Mouse (Mus musculus) hindbrain, embryonic 14.5 days (tissue): ENCODE results near the gene Gpr1. TPM values are rescaled to one million over a fixed set of nuclear protein-coding genes. Genes with fewer than 3 reads are reported as not detected.

Experiments
- ATAC-seq: fragments of 200-750 bp; cut with Nextera tagmentation; 2 replicates; pipeline ENCODE4 v1.8.0; 2017; ENCODE audit warnings: moderate number of reproducible peaks, mild to moderate bottlenecking, moderate TSS enrichment, moderate library complexity; ENCODE audit not compliant: low FRiP score
- DNase-seq: peaks from one replicate; pipeline ENCODE4 v3.0.0-alpha.2; 2015; ENCODE audit warnings: low spot score
- H3K27ac ChIP-seq: fragments of 300-500 bp; sonication (generic); 2 replicates; pipeline ENCODE4 v1.5.1; 2014; ENCODE audit warnings: mild to moderate bottlenecking, moderate library complexity
- H3K27me3 ChIP-seq: fragments of 300-500 bp; sonication (generic); 2 replicates; pipeline ENCODE4 v1.6.1; 2014; ENCODE audit warnings: mild to moderate bottlenecking, low read length, mixed read lengths; ENCODE audit not compliant: control insufficient read depth, insufficient read depth
- H3K36me3 ChIP-seq: fragments of 300-500 bp; sonication (generic); replicated peaks from 2 replicates; pipeline ENCODE4 v1.6.1; 2014; ENCODE audit not compliant: control insufficient read depth, insufficient read depth
- H3K4me1 ChIP-seq: fragments of 300-500 bp; sonication (generic); replicated peaks from 2 replicates; pipeline ENCODE4 v1.6.1; 2014; ENCODE audit warnings: antibody characterized with exemption, low read length, mixed read lengths; ENCODE audit not compliant: control insufficient read depth, insufficient read depth
- H3K4me2 ChIP-seq: fragments of 300-500 bp; sonication (generic); replicated peaks from 2 replicates; pipeline ENCODE4 v1.6.1; 2014; ENCODE audit warnings: mild to moderate bottlenecking, moderate library complexity
- H3K4me3 ChIP-seq: fragments of 300-500 bp; sonication (generic); replicated peaks from 2 replicates; pipeline ENCODE4 v1.5.1; 2014; ENCODE audit warnings: mild to moderate bottlenecking, low read length
- H3K9ac ChIP-seq: fragments of 300-500 bp; sonication (generic); 2 replicates; pipeline ENCODE4 v1.6.1; 2014
- H3K9me3 ChIP-seq: fragments of 300-500 bp; sonication (generic); 2 replicates; pipeline ENCODE4 v1.6.1; 2016; ENCODE audit warnings: low read length; ENCODE audit not compliant: control insufficient read depth
- WGBS: fragments of 180-500 bp; shearing (Covaris S2); extraction: QIAGEN DNeasy Blood & Tissue Kit; methylation state at CpG from one replicate; pipeline ENCODE4 v1.1.7; 2014; 5-methylcytosine and 5-hydroxymethylcytosine counted together
- polyA plus RNA-seq: library from polyadenylated mRNA; unstranded; fragments of >200 nt; fragmentation: Nextera tagmentation; extraction: Ambion mirVana; gene quantifications from 2 replicates; pipeline ENCODE4 v1.2.1, GENCODE M21; 2014

The Gpr1 gene
- polyA plus RNA-seq, 1 experiment from 2014 or later: 0.35 TPM

GRCm38 (mm10) chr1:63253291-63253690 is 38.9 kb upstream of the Gpr1 start:
- no peak overlapping the region for H3K4me2 ChIP-seq

DNA sequence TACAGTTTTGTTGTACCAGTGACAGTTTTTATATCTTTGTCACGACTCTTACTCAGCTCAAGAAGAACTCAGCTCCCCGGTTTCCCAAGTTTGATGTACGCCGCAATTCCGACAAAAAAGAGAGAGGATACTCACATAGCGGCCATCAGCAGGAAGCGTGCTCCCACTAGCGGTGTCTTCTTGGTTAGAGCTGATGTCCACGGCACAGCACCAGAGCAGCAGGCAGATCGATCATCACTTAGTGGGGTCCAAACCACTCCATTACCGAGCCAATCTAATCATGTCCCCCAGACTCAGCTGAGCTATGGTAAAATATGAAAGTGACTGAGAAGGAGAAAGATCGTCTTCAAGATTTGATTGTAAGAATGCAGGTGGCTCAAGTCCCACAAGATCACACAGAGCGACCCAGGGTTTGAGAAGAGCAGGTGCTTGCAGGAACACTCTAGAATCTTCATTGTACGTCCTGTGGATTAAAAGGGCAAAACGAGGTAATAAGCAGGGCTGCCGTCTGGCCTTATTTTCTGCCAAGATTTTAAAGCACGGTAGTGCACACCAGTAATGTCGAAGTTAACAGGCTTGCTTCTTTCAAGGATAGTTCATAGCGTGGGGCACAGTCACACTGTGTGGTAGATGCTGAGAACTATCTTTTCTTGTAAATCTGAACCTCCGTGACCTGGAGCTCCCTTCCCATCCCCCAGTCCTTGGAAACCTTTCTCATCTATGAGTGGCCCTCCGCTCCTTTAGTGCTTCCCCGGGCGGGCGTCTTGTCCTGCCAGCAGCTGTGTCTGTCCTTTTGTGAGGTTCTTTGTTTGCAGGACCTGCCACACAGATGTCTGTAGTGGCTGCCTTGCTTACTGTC is 38.2 kb upstream of the Gpr1 start:
- WGBS: 23% methylated on average over 24 of the region's 24 CpGs
- no peak for ATAC-seq

More at GRCm38 (mm10) chr1:63253291-63253690, 38.9 kb upstream of the Gpr1 start:
- Histone ChIP-seq H3K27me3 (peaks cover 92% of the 10 kb centered on the region), H3K9ac (no peak overlapping the region), H3K4me1 (no peaks in the 10 kb centered on the region; the same call in 1 of the 2 replicates), H3K4me3 (no peak overlapping the region), H3K27ac (no peak overlapping the region), H3K36me3 (no peaks in the 10 kb centered on the region), H3K9me3 (no peaks in the 10 kb centered on the region)
- 16% methylated on average over 5 of the region's 5 CpGs for WGBS
- no peak for ATAC-seq
- no peak for DNase-seq

DNA sequence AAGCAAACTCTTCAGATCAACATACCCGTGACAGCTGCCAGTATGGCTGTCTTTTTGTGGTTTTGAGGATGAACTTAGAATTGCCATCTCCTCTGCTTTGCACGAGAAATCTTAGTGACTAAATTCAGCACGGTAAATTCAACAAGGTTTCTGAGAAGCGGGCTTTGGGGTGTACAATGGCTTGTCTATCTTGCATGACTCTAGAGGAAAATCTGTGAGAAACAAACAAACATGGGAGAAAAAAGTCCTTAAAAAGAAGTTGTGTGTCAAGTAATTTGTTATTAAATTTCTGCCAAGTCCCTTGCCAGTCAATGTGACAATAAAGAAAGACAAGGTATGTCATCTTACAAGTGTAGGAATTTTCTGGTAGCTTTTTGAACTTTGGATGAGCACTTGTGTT is 34.9 kb upstream of the Gpr1 start:
- no peaks in the 10 kb centered on the region for H3K36me3 ChIP-seq
- no peak overlapping the region for H3K27ac ChIP-seq
- ATAC-seq (no peak), DNase-seq (no peak)
- no peak overlapping the region for H3K4me2 ChIP-seq
- 0 out of 2 replicates have a peak, but pooled peaks cover 6% of the 10 kb centered on the region for H3K4me1 ChIP-seq
- no peaks in the 10 kb centered on the region for H3K9me3 ChIP-seq
- H3K4me3 ChIP-seq: no peak overlapping the region
- peaks cover 85% of the 10 kb centered on the region for H3K27me3 ChIP-seq
- no peak overlapping the region for H3K9ac ChIP-seq
- 57% methylated on average over 4 of the region's 4 CpGs for WGBS

More for the DNA sequence above, 38.2 kb upstream of the Gpr1 start:
- peaks cover 6% of the 10 kb centered on the region; the same call in 1 of the 2 replicates for H3K4me1 ChIP-seq
- peak; percentile 48 for DNase-seq
- no peak overlapping the region for H3K27ac ChIP-seq
- H3K27me3 ChIP-seq: peaks cover 91% of the 10 kb centered on the region
- no peak overlapping the region for H3K4me3 ChIP-seq
- H3K9me3 ChIP-seq: no peaks in the 10 kb centered on the region
- H3K9ac ChIP-seq: no peak overlapping the region
- peak overlapping the region; percentile 8; the same call in 1 of the 2 replicates for H3K4me2 ChIP-seq
- H3K36me3 ChIP-seq: no peaks in the 10 kb centered on the region

GRCm38 (mm10) chr1:63248360-63248851 is 34.1 kb upstream of the Gpr1 start:
- Histone ChIP-seq H3K9me3 (no peaks in the 10 kb centered on the region), H3K36me3 (no peaks in the 10 kb centered on the region), H3K9ac (peak overlapping the region; percentile 39), H3K27me3 (peaks cover 77% of the 10 kb centered on the region), H3K4me2 (peak overlapping the region; percentile 50), H3K27ac (peak overlapping the region; percentile 50; the same call in 1 of the 2 replicates), H3K4me1 (0 out of 2 replicates have a peak, but pooled peaks cover 6% of the 10 kb centered on the region), H3K4me3 (peak overlapping the region; percentile 24)
- DNase-seq (no peak), ATAC-seq (no peak)
- WGBS: 2% methylated on average over 44 of the region's 44 CpGs

DNA sequence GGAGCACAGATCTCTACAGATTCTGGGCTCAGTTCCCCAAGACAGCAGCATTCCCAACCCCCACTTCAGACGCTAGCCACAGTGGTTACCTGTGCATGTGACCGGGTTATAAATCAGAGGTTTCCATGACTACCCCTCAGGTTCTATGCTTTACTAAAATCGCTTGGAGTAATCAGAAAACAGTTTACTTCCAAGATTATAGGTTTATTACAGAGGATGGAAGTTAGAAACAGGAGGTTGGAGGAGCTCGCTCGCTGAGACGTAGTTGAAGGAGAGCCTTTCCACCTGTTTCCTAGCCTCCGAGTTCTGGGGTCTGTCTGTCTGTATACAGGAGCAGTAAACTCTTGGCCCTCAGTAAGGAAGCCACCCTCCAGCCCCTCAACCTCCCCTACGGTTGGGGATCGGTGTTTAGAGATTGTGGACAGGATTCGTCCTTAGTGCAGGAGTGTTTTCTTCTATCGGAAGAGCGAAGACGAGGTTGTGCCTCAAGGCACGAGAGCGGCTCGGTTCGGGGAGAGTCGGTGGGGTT is 33.6 kb upstream of the Gpr1 start:
- no peaks in the 10 kb centered on the region for H3K36me3 ChIP-seq
- no peaks in the 10 kb centered on the region for H3K9me3 ChIP-seq
- peak overlapping the region; percentile 50; the same call in 1 of the 2 replicates for H3K27ac ChIP-seq
- DNase-seq (peak; percentile 35), ATAC-seq (no peak)
- peak overlapping the region; percentile 39 for H3K9ac ChIP-seq
- peak overlapping the region; percentile 50 for H3K4me2 ChIP-seq
- H3K4me3 ChIP-seq: peak overlapping the region; percentile 24
- WGBS: 1% methylated on average over 18 of the region's 18 CpGs
- 0 out of 2 replicates have a peak, but pooled peaks cover 6% of the 10 kb centered on the region for H3K4me1 ChIP-seq
- peaks cover 72% of the 10 kb centered on the region for H3K27me3 ChIP-seq

- DNase-seq (peak; percentile 64), ATAC-seq (peak; percentile 83)
- peaks cover 65% of the 10 kb centered on the region for H3K27me3 ChIP-seq
- H3K4me1 ChIP-seq: 0 out of 2 replicates have a peak, but pooled peaks cover 6% of the 10 kb centered on the region
- H3K27ac ChIP-seq: peak overlapping the region; percentile 49; the same call in 1 of the 2 replicates
- peak overlapping the region; percentile 18 for H3K4me3 ChIP-seq
- no peaks in the 10 kb centered on the region for H3K36me3 ChIP-seq
- no peaks in the 10 kb centered on the region for H3K9me3 ChIP-seq
- no peak overlapping the region for H3K9ac ChIP-seq
- peak overlapping the region; percentile 50 for H3K4me2 ChIP-seq
- under 1% methylated on average over 16 of the region's 16 CpGs for WGBS
Observed at GRCm38 (mm10) chr1:63246862-63247521, 32.6 kb upstream of the Gpr1 start.

GRCm38 (mm10) chr1:63243854-63244253 is 29.5 kb upstream of the Gpr1 start:
- H3K4me1 ChIP-seq: 0 out of 2 replicates have a peak, but pooled peaks cover 6% of the 10 kb centered on the region
- no peaks in the 10 kb centered on the region for H3K36me3 ChIP-seq
- H3K27me3 ChIP-seq: peaks cover 34% of the 10 kb centered on the region
- H3K9ac ChIP-seq: no peak overlapping the region
- H3K4me3 ChIP-seq: no peak overlapping the region
- 71% methylated on average over 4 of the region's 4 CpGs for WGBS
- no peak overlapping the region for H3K27ac ChIP-seq
- ATAC-seq (no peak), DNase-seq (no peak)
- H3K4me2 ChIP-seq: no peak overlapping the region
- no peaks in the 10 kb centered on the region for H3K9me3 ChIP-seq

DNA sequence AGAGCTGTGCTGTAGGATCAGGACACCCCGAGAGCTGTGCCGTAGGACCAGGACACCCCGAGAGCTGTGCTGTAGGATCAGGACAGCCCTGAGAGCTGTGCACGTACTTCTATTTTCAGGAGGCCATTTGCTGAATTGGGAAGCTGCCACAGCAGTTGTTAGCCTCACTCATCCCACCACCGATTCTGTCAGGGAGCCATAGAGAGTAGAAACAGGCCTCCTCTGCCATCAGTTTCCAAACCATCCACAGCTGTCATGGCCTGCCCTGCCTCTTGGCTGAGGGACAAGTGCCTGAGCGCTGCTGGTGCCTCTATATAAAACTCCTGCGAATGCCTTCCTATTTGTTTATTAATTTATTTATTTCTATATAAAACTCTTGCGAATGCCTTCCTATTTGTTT is 25.4 kb upstream of the Gpr1 start:
- DNase-seq (no peak), ATAC-seq (no peak)
- no peak overlapping the region for H3K4me3 ChIP-seq
- H3K27me3 ChIP-seq: 0 out of 2 replicates have a peak, but pooled peaks cover under 1% of the 10 kb centered on the region
- no peak overlapping the region for H3K4me2 ChIP-seq
- H3K36me3 ChIP-seq: no peaks in the 10 kb centered on the region
- peaks cover 6% of the 10 kb centered on the region; the same call in 1 of the 2 replicates for H3K4me1 ChIP-seq
- H3K27ac ChIP-seq: no peak overlapping the region
- 86% methylated on average over 8 of the region's 8 CpGs for WGBS
- no peak overlapping the region for H3K9ac ChIP-seq
- no peaks in the 10 kb centered on the region for H3K9me3 ChIP-seq

- 57% methylated on average over 4 of the region's 4 CpGs for WGBS
- Histone ChIP-seq H3K4me1 (peaks cover 6% of the 10 kb centered on the region; the same call in 1 of the 2 replicates), H3K9me3 (no peaks in the 10 kb centered on the region), H3K4me2 (no peak overlapping the region), H3K4me3 (no peak overlapping the region), H3K9ac (no peak overlapping the region), H3K27ac (no peak overlapping the region), H3K27me3 (no peaks in the 10 kb centered on the region), H3K36me3 (no peaks in the 10 kb centered on the region)
- ATAC-seq (no peak), DNase-seq (no peak)
Observed at GRCm38 (mm10) chr1:63239305-63239704, 25.0 kb upstream of the Gpr1 start.
